Mouse (Mus musculus) c-Kit-positive CD71-negative TER-119-negative erythroid progenitor cells, embryonic 14.5 days (primary cell): ENCODE results near the gene Gm29735.
"Not testable (repeated sequence)": the region's sequence is repeated elsewhere in the genome, so short reads cannot be mapped to it uniquely, and the experiment has no call there.

ENCODE experiments used
- DNase-seq: peaks from one replicate; pipeline ENCODE4 v3.0.0-alpha.2; 2013; ENCODE audit warnings: low read depth

Gm29735 gene

GRCm38 (mm10) chr7:142120629-142121028 lies 36.3 kb downstream of the Gm29735 start, which contains the start of gene Gm45618:
TSS of gene Gm45618 (minus strand) at chr7:142120729.
- not testable (repeated sequence) for DNase-seq

GRCm38 (mm10) chr7:142119632-142120031 lies 37.3 kb downstream of the Gm29735 start:
- no peak for DNase-seq
